Mouse (Mus musculus) embryonic facial prominence, embryonic 14.5 days (tissue): ENCODE data around the gene Serinc2. TPM values are rescaled to one million over a fixed set of nuclear protein-coding genes. Genes with fewer than 3 reads are reported as not detected.

ENCODE experiments used
- ATAC-seq: fragments of 200-750 bp; cut with Nextera tagmentation; 2 replicates; pipeline ENCODE4 v1.8.0; 2017; ENCODE audit warnings: low read depth, moderate number of reproducible peaks, moderate TSS enrichment
- DNase-seq: peaks from one replicate; pipeline ENCODE4 v3.0.0-alpha.2; 2015; ENCODE audit warnings: low spot score
- H3K27ac ChIP-seq: fragments of 300-500 bp; sonication (generic); replicated peaks from 2 replicates; pipeline ENCODE4 v1.5.1; 2014; ENCODE audit warnings: low read depth, mild to moderate bottlenecking, low read length, moderate library complexity
- H3K27me3 ChIP-seq: fragments of 300-500 bp; sonication (generic); replicated peaks from 2 replicates; pipeline ENCODE4 v1.6.1; 2014; ENCODE audit warnings: low read length; ENCODE audit not compliant: control insufficient read depth, insufficient read depth
- H3K36me3 ChIP-seq: fragments of 300-500 bp; sonication (generic); 2 replicates; pipeline ENCODE4 v1.6.1; 2014; ENCODE audit warnings: low read length, mixed read lengths; ENCODE audit not compliant: control insufficient read depth, insufficient read depth
- H3K4me1 ChIP-seq: fragments of 300-500 bp; sonication (generic); 2 replicates; pipeline ENCODE4 v1.6.1; 2014; ENCODE audit warnings: antibody characterized with exemption, low read length; ENCODE audit not compliant: control insufficient read depth, insufficient read depth
- H3K4me2 ChIP-seq: fragments of 300-500 bp; sonication (generic); 2 replicates; pipeline ENCODE4 v1.6.1; 2014; ENCODE audit warnings: low read depth, mild to moderate bottlenecking, low read length, moderate library complexity, mixed read lengths
- H3K4me3 ChIP-seq: fragments of 300-500 bp; sonication (generic); 2 replicates; pipeline ENCODE4 v1.5.1; 2014; ENCODE audit warnings: low read depth, mild to moderate bottlenecking, low read length
- H3K9ac ChIP-seq: fragments of 300-500 bp; sonication (generic); 2 replicates; pipeline ENCODE4 v1.6.1; 2014; ENCODE audit warnings: low read depth, mild to moderate bottlenecking, low read length, moderate library complexity, mixed read lengths
- H3K9me3 ChIP-seq: fragments of 300-500 bp; sonication (generic); 2 replicates; pipeline ENCODE4 v1.6.1; 2016; ENCODE audit warnings: low read length; ENCODE audit not compliant: control insufficient read depth
- WGBS: fragments of 180-500 bp; shearing (Covaris S2); extraction: QIAGEN DNeasy Blood & Tissue Kit; methylation state at CpG from one replicate; pipeline ENCODE4 v1.1.7; 2014; 5-methylcytosine and 5-hydroxymethylcytosine counted together
- polyA plus RNA-seq: library from polyadenylated mRNA; unstranded; fragments of >200 nt; fragmentation: Nextera tagmentation; extraction: Ambion mirVana; gene quantifications from 2 replicates; pipeline ENCODE4 v1.2.1, GENCODE M21; 2014

Gene Serinc2
- polyA plus RNA-seq, 1 experiment from 2014 or later, result 89.2 TPM

DNA sequence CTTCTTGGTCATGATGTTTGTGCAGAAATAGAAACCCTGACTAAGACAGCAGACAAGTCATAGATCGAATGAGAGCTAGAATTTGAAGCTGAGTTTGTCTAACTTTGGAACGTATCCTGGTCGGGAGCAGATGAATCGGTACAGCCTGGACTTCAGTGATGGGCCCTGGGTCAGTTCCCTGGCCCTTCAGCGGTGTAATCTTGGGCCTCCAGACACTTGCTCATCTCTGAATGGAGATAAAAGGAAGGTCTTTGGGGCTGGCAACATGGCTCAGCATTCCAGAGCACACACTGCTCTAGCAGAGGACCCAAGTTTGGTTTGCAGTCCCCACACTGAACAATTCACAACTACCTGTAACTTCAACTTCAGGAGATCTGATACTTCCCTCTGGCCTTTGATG, 36.0 kb downstream of the Serinc2 start:
- Histone ChIP-seq H3K4me3 (no peak overlapping the region), H3K36me3 (no peaks in the 10 kb centered on the region), H3K27ac (no peak overlapping the region), H3K4me2 (no peak overlapping the region), H3K9me3 (no peaks in the 10 kb centered on the region), H3K9ac (no peak overlapping the region), H3K27me3 (no peaks in the 10 kb centered on the region), H3K4me1 (no peaks in the 10 kb centered on the region)
- WGBS, result 88% methylated on average over 5 of the region's 5 CpGs
- ATAC-seq (no peak), DNase-seq (no peak)

DNA sequence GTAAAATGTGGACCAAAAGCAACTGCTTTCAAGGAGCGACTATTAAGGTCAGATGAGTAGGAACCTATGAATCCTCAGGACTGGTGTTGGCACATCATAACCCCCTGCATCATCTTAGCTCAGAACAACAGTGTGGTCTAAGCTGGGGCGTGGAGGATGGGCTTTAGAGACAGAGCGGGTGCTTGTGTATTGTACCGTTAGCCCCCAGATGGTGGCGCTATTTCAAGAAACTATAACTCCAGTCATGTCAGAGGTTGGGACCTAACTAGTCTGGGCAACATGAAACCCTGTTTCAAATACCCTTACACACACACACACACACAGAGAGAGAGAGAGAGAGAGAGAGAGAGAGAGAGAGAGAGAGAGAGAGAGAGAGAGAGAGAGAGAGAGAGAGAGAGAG, 38.3 kb downstream of the Serinc2 start:
- no peak overlapping the region for H3K27ac ChIP-seq
- H3K36me3 ChIP-seq, result no peaks in the 10 kb centered on the region
- no peaks in the 10 kb centered on the region for H3K9me3 ChIP-seq
- no peak overlapping the region for H3K4me3 ChIP-seq
- 30% methylated on average over 5 of the region's 5 CpGs for WGBS
- ATAC-seq, result no peak
- no peaks in the 10 kb centered on the region for H3K4me1 ChIP-seq
- no peak for DNase-seq
- no peaks in the 10 kb centered on the region for H3K27me3 ChIP-seq
- no peak overlapping the region for H3K4me2 ChIP-seq
- H3K9ac ChIP-seq, result no peak overlapping the region

DNA sequence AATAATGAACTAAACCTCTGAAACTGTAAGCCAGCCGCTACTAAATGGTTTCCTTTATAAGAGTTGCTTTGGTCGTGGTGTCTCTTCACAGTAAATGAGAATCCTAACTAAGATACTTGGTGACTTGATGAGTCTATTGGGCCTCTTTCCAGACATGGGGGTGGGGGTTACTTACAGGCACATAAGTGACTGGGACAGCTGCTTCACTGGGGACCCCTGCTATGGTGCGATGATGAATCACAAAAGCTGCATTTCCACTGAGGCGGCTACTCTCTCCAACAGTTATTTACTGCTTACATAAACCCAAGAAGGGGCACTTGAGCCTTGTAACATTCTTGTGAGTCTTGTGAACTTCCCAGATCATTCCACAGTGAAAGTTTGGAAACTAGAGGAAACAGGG, 41.4 kb downstream of the Serinc2 start:
- no peak for ATAC-seq
- no peaks in the 10 kb centered on the region for H3K36me3 ChIP-seq

DNA sequence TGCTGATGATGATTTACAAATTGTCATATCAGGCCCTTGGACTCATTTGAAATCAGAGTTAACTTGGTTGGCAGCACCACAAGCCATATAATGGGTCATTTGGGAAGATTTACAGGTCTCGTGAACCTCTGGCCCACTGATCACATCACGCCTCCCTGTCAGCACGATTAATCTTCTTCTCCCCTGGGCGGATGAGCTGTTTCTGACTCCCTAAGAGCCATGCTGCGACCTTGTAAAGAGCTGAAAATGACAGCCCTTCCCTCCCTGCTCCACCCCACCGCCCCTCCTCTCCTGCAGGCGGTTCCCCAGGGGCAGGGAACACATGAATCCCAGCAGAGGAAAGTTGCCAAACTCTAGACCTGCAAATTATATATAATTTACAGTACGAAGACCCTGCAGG, 42.6 kb downstream of the Serinc2 start:
- Histone ChIP-seq H3K27me3 (no peaks in the 10 kb centered on the region), H3K27ac (no peak overlapping the region), H3K4me1 (no peaks in the 10 kb centered on the region), H3K4me2 (no peak overlapping the region), H3K9ac (no peak overlapping the region), H3K4me3 (no peak overlapping the region), H3K36me3 (no peaks in the 10 kb centered on the region), H3K9me3 (no peaks in the 10 kb centered on the region)
- ATAC-seq (no peak), DNase-seq (peak; percentile 33)
- 57% methylated on average over 8 of the region's 8 CpGs for WGBS

More for the DNA sequence above, 41.4 kb downstream of the Serinc2 start:
- no peaks in the 10 kb centered on the region for H3K27me3 ChIP-seq
- no peak overlapping the region for H3K9ac ChIP-seq
- H3K9me3 ChIP-seq, result no peaks in the 10 kb centered on the region
- no peaks in the 10 kb centered on the region for H3K4me1 ChIP-seq
- 78% methylated on average over 4 of the region's 4 CpGs for WGBS
- no peak overlapping the region for H3K27ac ChIP-seq
- DNase-seq, result no peak
- H3K4me3 ChIP-seq, result no peak overlapping the region
- no peak overlapping the region for H3K4me2 ChIP-seq

DNA sequence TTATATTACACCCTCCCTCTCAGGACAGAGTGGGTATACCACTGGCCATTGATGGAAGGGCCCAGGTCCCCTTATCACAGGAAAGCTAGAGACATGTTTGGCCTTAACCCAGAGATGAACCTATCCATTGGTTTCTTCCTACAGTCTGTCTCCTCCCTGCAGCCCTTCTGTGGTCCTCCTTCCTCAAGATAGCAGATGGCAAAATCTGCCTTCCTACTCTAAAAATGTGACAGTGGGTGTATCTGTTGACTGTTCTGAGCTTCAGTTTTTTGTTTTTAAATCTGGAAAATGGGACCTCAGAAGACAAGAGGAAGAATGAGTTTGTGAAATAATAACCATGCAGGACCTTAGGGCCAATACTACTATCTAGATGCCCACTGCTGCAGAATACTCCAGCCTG, 54.9 kb downstream of the Serinc2 start:
- H3K27me3 ChIP-seq, result no peaks in the 10 kb centered on the region
- no peak overlapping the region for H3K4me3 ChIP-seq
- H3K27ac ChIP-seq, result no peak overlapping the region
- H3K9me3 ChIP-seq, result no peaks in the 10 kb centered on the region
- ATAC-seq (no peak), DNase-seq (no peak)
- no peak overlapping the region for H3K4me2 ChIP-seq
- H3K4me1 ChIP-seq, result no peaks in the 10 kb centered on the region
- H3K36me3 ChIP-seq, result no peaks in the 10 kb centered on the region
- H3K9ac ChIP-seq, result no peak overlapping the region

DNA sequence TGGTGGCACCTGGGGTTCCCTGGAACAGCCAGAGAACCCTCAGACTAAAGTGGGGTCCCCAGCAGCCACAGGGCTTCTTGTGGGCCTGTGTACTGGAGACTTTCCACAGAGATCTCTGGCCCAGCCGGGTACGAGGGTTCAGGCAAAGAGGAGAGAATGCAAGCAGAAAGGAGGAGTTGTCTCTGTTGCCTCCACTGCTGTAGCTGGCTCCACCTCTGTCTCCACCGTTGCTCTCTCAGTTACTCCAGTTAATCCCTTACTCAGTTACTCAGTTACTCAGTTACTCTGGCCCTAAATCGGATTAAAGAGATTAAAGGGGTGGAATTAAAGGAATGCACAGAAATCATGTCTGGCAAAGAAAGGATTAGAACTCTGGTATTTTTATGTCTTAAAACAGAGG, 56.8 kb downstream of the Serinc2 start, which contains the start of gene Gm853:
Gene Gm853, minus strand, starts transcription at position 223 of the 400 bp plus-strand sequence.
- Histone ChIP-seq H3K36me3 (no peaks in the 10 kb centered on the region), H3K9ac (no peak within 1 kb of the TSS), H3K4me2 (no peak within 1 kb of the TSS), H3K4me3 (no peak within 1 kb of the TSS), H3K9me3 (no peaks in the 10 kb centered on the region), H3K27me3 (no peaks in the 10 kb centered on the region), H3K27ac (no peak within 1 kb of the TSS), H3K4me1 (no peaks in the 10 kb centered on the region)
- WGBS, result 54% methylated on average over 4 of the region's 4 CpGs
- no peak for DNase-seq
- ATAC-seq, result no peak

DNA sequence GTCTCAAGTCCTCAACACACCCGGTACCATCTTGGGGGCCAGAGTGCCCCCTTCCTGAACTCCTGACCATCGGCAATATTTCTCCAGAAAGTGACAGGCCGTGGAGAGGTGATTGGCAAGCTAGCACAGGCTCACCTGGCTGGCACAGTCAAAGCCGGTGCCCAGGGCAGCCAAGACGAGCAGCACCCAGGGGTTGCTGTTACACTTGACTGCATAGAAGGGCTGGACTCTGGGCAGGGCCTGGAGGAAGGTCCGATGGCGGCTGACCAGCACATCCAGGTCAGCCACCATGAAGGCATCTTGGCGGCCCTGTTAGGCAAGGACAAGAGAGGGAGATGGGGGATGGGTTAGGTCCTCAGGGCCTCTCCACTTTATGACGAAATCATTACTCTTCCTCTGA, 58.8 kb downstream of the Serinc2 start:
- no peaks in the 10 kb centered on the region for H3K27me3 ChIP-seq
- no peaks in the 10 kb centered on the region for H3K36me3 ChIP-seq
- no peaks in the 10 kb centered on the region for H3K9me3 ChIP-seq
- H3K9ac ChIP-seq, result no peak overlapping the region
- H3K27ac ChIP-seq, result no peak overlapping the region
- WGBS, result 78% methylated on average over 6 of the region's 9 CpGs
- DNase-seq (no peak), ATAC-seq (no peak)
- no peak overlapping the region for H3K4me2 ChIP-seq
- no peak overlapping the region for H3K4me3 ChIP-seq
- no peaks in the 10 kb centered on the region for H3K4me1 ChIP-seq

DNA sequence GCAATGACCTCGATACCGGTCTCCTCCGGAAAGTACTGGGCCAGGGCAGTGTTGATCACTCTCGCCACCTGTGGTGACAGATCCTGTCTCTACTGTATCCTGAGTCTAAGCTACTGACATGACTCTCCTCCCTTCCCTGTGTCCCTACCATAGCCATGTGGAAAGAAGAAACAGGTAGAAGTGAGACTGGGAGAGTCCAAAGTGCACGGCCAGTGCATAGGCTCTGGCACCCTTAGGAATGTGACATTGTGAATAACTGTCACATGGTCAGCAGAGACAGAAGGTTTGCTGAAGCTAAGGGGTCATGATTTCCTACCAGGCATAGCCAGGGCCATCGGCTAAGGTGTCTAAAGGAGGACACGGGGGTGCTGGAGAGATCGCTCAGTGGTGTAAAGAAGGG, 63.6 kb downstream of the Serinc2 start:
- no peaks in the 10 kb centered on the region for H3K9me3 ChIP-seq
- H3K36me3 ChIP-seq, result no peaks in the 10 kb centered on the region
- no peak overlapping the region for H3K27ac ChIP-seq
- 88% methylated on average over 8 of the region's 8 CpGs for WGBS
- no peak for DNase-seq
- H3K9ac ChIP-seq, result no peak overlapping the region
- H3K4me1 ChIP-seq, result no peaks in the 10 kb centered on the region
- H3K4me3 ChIP-seq, result no peak overlapping the region
- H3K4me2 ChIP-seq, result no peak overlapping the region
- H3K27me3 ChIP-seq, result no peaks in the 10 kb centered on the region
- ATAC-seq, result no peak

DNA sequence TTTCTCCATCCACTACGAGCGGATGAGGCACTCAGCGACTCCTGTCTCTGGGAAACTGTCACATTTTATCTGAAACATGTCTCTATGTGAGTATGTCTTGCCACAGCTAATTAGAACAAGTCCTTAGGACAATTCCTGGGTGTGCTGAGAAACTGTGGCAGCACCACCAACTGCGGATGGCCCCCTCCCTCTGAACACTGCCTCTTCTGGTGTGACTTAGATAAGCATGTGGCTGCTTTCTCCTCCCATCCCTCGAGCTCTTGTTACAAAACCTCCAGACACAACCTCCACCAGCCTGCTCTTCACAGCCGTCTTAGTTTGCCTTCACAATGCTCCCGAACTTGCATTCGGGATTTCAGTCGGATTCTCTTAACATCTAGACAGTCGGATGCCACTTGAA, 65.1 kb downstream of the Serinc2 start:
- WGBS, result 71% methylated on average over 10 of the region's 10 CpGs
- DNase-seq, result no peak

More for the DNA sequence above, 65.1 kb downstream of the Serinc2 start:
- Histone ChIP-seq H3K9ac (no peak overlapping the region), H3K4me1 (no peaks in the 10 kb centered on the region), H3K4me2 (no peak overlapping the region), H3K9me3 (no peaks in the 10 kb centered on the region), H3K27me3 (no peaks in the 10 kb centered on the region), H3K36me3 (no peaks in the 10 kb centered on the region), H3K4me3 (no peak overlapping the region), H3K27ac (no peak overlapping the region)
- no peak for ATAC-seq
